Comparison of ENCODE assay signal across 17 mouse cellular contexts in genomic region chr7:31106166-31106565, GRCm38 (mm10). TPM values are rescaled to one million over a fixed set of nuclear protein-coding genes. Genes with fewer than 3 reads are reported as not detected.
DNase-seq lines count a peak whose midpoint lies in the region; ATAC-seq lines count a peak whose summit lies in the region.
"Had no signal": no experiment of that assay in that cellular context is flagged by ENCODE, and none has a peak within 500 bp of the region (broad histone marks: within the 10 kb centered on the region; RNA-seq: fewer than 3 reads in every experiment).

No protein-coding gene starts in this region.

- peak; percentile 30 for DNase-seq in thymus, postnatal 0 days (ENCODE audit: low spot score)
- no peak for DNase-seq in thymus, postnatal 10 days (ENCODE audit: low spot score in 2 of 2)
- DNase-seq in A20 (ENCODE audit: low read depth, low spot score), result peak; percentile 43
- no peak for DNase-seq in gastrocnemius, adult 18-20 months (ENCODE audit: low spot score)
- DNase-seq in right cerebral cortex, postnatal 36 days (ENCODE audit: low spot score in 2 of 2), result no peak
- DNase-seq: adrenal gland, postnatal 14 days; cerebellum, adult 11 months; cerebellum, postnatal 14 days; gastrocnemius, postnatal 25 days; heart, postnatal 14 days; heart, postnatal 4 days had no signal

- peak; percentile 54 to 70 for ATAC-seq in hematopoietic stem cell, adult 5-6 weeks (replicated peaks in 1 of 2; ENCODE audit: insufficient read depth in 1 of 2, low FRiP score in 2 of 2, low TSS enrichment in 1 of 2, low read depth in 1 of 2, poor library complexity in 2 of 2, severe bottlenecking in 2 of 2)
- ATAC-seq: CD4-positive, CD25-positive, alpha-beta regulatory T cell, adult 4 months; forebrain, embryonic 13.5 days; forebrain, embryonic 16.5 days had no signal

RNA-seq across cellular contexts. Expression of gene Hpn, which starts 8.9 kb away (rescaled TPM):
- 2.0 and 2.6 TPM in 2 replicates for polyA plus RNA-seq in thymus, postnatal 0 days (2015; fragmentation: Nextera tagmentation; extraction: Ambion mirVana)
- 4.3 and 13.0 TPM in 2 replicates for total RNA-seq in hematopoietic stem cell, adult 5-6 weeks (2017)
- total RNA-seq in gastrocnemius, adult 18-20 months (2021), result 10 to 100 TPM; 15.0 to 20.7 TPM
- polyA plus RNA-seq: C2C12; forebrain, embryonic 13.5 days; forebrain, embryonic 16.5 days had no signal

RNA-seq across cellular contexts. Expression of gene Scn1b, which starts 20.6 kb away (rescaled TPM):
- 2.8 and 2.9 TPM in 2 replicates for polyA plus RNA-seq in thymus, postnatal 0 days (2015; fragmentation: Nextera tagmentation; extraction: Ambion mirVana)
- 4.8 and 6.6 TPM in 2 replicates for total RNA-seq in hematopoietic stem cell, adult 5-6 weeks (2017)
- 100 to 1,000 TPM; 924 to 953 TPM for total RNA-seq in gastrocnemius, adult 18-20 months (2021)
- total RNA-seq: MEL had no signal
- polyA plus RNA-seq: CD4-positive, CD25-positive, alpha-beta regulatory T cell, adult 4 months had no signal

RNA-seq across cellular contexts. Expression of gene Fxyd3, which starts 29.7 kb away (rescaled TPM):
- polyA plus RNA-seq in thymus, postnatal 0 days (2015; fragmentation: Nextera tagmentation; extraction: Ambion mirVana), result 78.3 and 79.5 TPM in 2 replicates
- total RNA-seq in hematopoietic stem cell, adult 5-6 weeks (2017), result not detected in 2 replicates
- 1 to 10 TPM in 1 of 2 experiments, under 1 TPM in 1; 1.00 to 1.6 TPM for total RNA-seq in gastrocnemius, adult 18-20 months (2021)
- total RNA-seq: MEL had no signal
- polyA plus RNA-seq: forebrain, embryonic 13.5 days had no signal

RNA-seq across cellular contexts. Expression of gene Lgi4, which starts 47.0 kb away (rescaled TPM):
- polyA plus RNA-seq in thymus, postnatal 0 days (2015; fragmentation: Nextera tagmentation; extraction: Ambion mirVana), result 0.04 and 0.14 TPM in 2 replicates
- total RNA-seq in hematopoietic stem cell, adult 5-6 weeks (2017), result not detected in 2 replicates
- 1 to 10 TPM; 1.7 to 3.5 TPM for total RNA-seq in gastrocnemius, adult 18-20 months (2021)
- total RNA-seq: MEL had no signal
- polyA plus RNA-seq: CD4-positive, CD25-positive, alpha-beta regulatory T cell, adult 4 months had no signal

RNA-seq across cellular contexts. Expression of gene Fxyd1, which starts 49.2 kb away (rescaled TPM):
- 12.2 and 19.1 TPM in 2 replicates for polyA plus RNA-seq in thymus, postnatal 0 days (2015; fragmentation: Nextera tagmentation; extraction: Ambion mirVana)
- total RNA-seq in hematopoietic stem cell, adult 5-6 weeks (2017), result 2.7 and 15.3 TPM in 2 replicates
- 1,000 to 10,000 TPM in 1 of 2 experiments, 100 to 1,000 TPM in 1; 983 to 1,012 TPM for total RNA-seq in gastrocnemius, adult 18-20 months (2021)
- total RNA-seq: MEL had no signal
- polyA plus RNA-seq: CD4-positive, CD25-positive, alpha-beta regulatory T cell, adult 4 months had no signal

Comparison
In these comparisons a context has a peak if more than half of its experiments do, and no peak if none do; other contexts are left out.
1. DNase-seq: peak in thymus, postnatal 0 days (single experiment) and A20 (single experiment); none in thymus, postnatal 10 days (0 of 2), gastrocnemius, adult 18-20 months (single experiment) and right cerebral cortex, postnatal 36 days (0 of 2).
2. RNA of gene Scn1b, which starts 20.6 kb away (total RNA-seq): 924 to 953 TPM in gastrocnemius, adult 18-20 months; 4.8 to 6.6 TPM in hematopoietic stem cell, adult 5-6 weeks; every median in the first group is over 100 times any median in the second.